Mouse (Mus musculus) cerebellum, adult 2 months (tissue): ENCODE measurements at regions not wholly inside any gene's neighbourhood (a gene's known extent, or its start where the extent isn't known, plus 50 kb on each side); places are given as distances from the start of the nearest gene placed in this dataset.

ENCODE experiments used
- DNase-seq, 2 experiments: peaks; one replicate each; pipeline ENCODE4 v3.0.0; 2021
- H3K27ac ChIP-seq: fragments of 200-500 bp; 2 replicates; pipeline ENCODE4 v1.5.1; 2012; ENCODE audit warnings: low read length, control low read depth, inconsistent platforms; ENCODE audit not compliant: insufficient read depth
- H3K27me3 ChIP-seq: fragments of 200-500 bp; 2 replicates; pipeline ENCODE4 v1.6.1; 2012; ENCODE audit warnings: inconsistent platforms, mild to moderate bottlenecking, low read length, moderate library complexity; ENCODE audit not compliant: control insufficient read depth, insufficient read depth
- H3K4me1 ChIP-seq: fragments of 200-500 bp; 2 replicates; pipeline ENCODE4 v1.6.1; 2011; ENCODE audit warnings: low read length; ENCODE audit not compliant: control insufficient read depth, insufficient read depth
- H3K4me3 ChIP-seq: fragments of 200-500 bp; replicated peaks from 2 replicates; pipeline ENCODE3; 2011; ENCODE audit warnings: mild to moderate bottlenecking, low read depth, low read length, control low read depth; ENCODE audit not compliant: insufficient read depth
- CTCF ChIP-seq: fragments of 200-500 bp; IDR thresholded peaks from 2 replicates; pipeline ENCODE4 v1.5.1; 2011; ENCODE audit warnings: low read depth, mild to moderate bottlenecking, control low read depth, low read length, moderate library complexity, borderline replicate concordance; ENCODE audit not compliant: insufficient read depth
- POLR2A ChIP-seq: fragments of 200-500 bp; IDR thresholded peaks from 2 replicates; pipeline ENCODE4 v1.6.1; 2011; ENCODE audit warnings: low read length, control low read depth, borderline replicate concordance; ENCODE audit not compliant: insufficient read depth
- WGBS: fragments of 180-500 bp; shearing (Covaris S2); methylation state at CpG from one replicate; pipeline ENCODE4 v1.1.7; 2018; 5-methylcytosine and 5-hydroxymethylcytosine counted together

DNA sequence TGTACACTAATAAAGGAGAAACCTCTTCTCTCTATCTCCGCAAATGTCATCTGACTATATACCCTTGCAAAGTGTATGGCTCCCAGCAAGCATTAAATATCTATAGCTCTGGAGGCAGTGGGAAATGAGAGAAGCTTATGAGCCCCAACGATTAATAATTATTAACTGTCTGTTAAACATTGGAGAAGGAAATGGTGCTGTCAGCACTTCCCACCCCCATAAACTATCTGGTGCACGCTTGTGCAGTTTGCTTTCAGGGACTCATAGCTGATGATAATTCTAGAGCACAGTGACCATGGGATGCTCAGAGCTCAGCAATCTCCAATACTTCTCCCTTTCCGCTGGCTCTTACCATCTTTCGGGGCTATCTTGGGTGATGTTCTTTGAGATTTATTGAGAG lies 541.2 kb downstream of the Grxcr1 start:
- H3K4me1 ChIP-seq, result no peaks in the 10 kb centered on the region
- H3K27me3 ChIP-seq, result no peaks in the 10 kb centered on the region
- TF ChIP-seq CTCF, result no peak
- no peak for TF ChIP-seq POLR2A
- WGBS, result 96% methylated on average over 5 of the region's 5 CpGs
- H3K27ac ChIP-seq, result no peak overlapping the region
- no peak for DNase-seq
- no peak overlapping the region for H3K4me3 ChIP-seq

DNA sequence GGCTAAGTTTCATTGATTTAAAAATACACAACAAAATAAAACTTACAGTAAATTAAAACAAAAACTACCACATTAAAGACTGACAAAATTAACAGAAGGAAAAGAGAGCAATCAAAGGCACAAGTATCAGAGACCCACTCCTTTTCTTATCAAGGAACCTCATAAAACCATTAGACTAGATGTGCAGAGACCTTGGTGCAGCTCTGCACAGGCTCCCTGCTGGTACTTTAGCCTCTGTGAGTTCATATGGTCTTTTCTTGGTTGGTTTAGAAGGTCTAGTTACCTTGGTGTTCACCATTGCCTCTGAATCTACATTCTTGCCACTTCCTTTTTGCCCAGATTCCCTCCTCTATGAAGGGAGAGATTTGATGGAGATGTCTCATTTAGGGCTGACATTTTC lies 544.2 kb downstream of the Grxcr1 start:
- no peaks in the 10 kb centered on the region for H3K4me1 ChIP-seq
- H3K27me3 ChIP-seq, result no peaks in the 10 kb centered on the region
- no peak for DNase-seq
- TF ChIP-seq CTCF, result no peak
- TF ChIP-seq POLR2A, result no peak
- H3K27ac ChIP-seq, result no peak overlapping the region
- H3K4me3 ChIP-seq, result no peak overlapping the region

DNA sequence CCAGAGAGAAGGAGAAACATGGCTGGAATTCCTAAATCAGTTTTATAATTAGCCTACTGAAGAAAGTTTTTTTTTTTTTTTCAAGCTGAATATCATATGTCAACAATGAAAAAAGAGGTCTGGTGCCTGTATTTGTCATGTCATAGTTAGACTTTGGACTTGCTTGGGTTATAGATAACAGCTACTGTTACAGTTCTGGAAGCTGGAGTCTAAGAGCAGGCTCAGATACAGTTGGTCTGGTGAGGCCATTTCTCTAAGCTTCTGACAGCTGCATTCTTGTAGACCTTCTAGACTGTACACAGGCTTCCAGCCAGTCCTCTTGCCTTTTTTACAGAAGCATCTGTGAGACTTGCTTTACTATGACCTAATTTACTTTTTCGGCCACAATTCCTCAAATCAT lies 546.9 kb downstream of the Grxcr1 start:
- WGBS, result 86% methylated on average over 1 of the region's 1 CpGs
- TF ChIP-seq POLR2A, result no peak
- no peak for TF ChIP-seq CTCF
- no peaks in the 10 kb centered on the region for H3K27me3 ChIP-seq
- H3K4me3 ChIP-seq, result no peak overlapping the region
- no peak for DNase-seq
- no peak overlapping the region for H3K27ac ChIP-seq
- no peaks in the 10 kb centered on the region for H3K4me1 ChIP-seq

DNA sequence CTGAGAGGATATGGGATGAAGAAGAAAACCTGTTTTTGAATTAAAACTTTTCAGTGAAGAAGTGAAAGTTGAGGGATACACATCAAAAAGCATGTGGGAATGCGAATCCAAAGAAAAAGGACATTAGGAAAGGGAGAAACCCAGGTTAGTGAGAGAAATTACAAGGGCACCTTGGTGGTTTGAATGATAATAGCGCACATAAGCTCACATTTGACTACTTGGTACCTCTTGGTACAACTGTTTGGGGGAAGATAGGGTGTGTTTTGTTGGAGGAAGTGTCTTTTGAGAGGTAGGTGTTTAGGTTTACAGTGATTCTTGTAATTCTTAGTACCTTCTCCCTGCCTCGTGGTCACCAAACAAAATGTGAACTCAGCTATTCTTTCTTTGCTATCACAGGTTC lies 560.8 kb downstream of the Grxcr1 start:
- no peak overlapping the region for H3K27ac ChIP-seq
- no peak overlapping the region for H3K4me3 ChIP-seq
- no peaks in the 10 kb centered on the region for H3K4me1 ChIP-seq
- no peak for TF ChIP-seq CTCF
- 84% methylated on average over 3 of the region's 3 CpGs for WGBS
- DNase-seq, result no peak
- H3K27me3 ChIP-seq, result no peaks in the 10 kb centered on the region

DNA sequence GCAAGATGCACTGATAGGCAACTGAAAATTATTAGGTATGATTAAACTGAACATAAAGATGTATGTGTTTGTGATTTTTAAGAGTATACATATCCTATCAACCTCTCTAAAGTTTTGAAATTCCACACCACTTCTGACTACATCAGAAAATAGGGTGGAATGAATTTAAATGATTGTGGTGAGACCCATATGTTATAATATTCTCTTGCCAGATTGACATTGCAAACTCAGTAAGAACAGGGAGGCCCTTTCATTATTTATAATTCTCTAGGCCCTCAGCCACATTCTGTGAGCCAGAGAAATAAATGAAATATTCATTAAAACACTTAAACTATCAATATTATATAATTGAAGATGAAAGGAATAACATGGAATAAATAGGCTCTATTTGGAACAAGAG lies 586.8 kb downstream of the Grxcr1 start:
- no peak overlapping the region for H3K4me3 ChIP-seq
- H3K27ac ChIP-seq, result no peak overlapping the region
- peaks cover 4% of the 10 kb centered on the region; the same call in 1 of the 2 replicates for H3K4me1 ChIP-seq
- TF ChIP-seq POLR2A (no peak), CTCF (no peak)
- peak in 1 of 2 experiments; percentile 20 for DNase-seq
- H3K27me3 ChIP-seq, result no peaks in the 10 kb centered on the region

DNA sequence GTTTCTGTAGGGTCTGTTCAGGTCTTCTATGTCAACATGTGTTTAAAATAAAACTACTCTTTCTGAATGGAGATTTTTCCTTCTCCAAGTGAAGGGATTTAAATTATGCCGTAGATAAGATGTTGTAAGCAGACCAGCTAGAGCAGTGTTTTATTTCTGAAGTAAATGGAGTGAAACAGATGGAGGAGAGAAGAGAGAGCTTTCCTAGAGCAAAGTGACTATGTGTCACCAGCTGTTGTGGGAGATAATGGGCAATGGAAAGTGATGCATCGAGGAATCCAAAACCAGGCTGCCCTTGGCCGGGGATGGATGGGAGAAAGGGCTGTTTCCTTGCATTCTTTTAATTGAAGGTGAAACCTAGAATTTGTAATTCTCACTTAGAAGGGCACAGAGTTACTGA lies 603.8 kb downstream of the Grxcr1 start:
- H3K27me3 ChIP-seq, result no peaks in the 10 kb centered on the region
- no peak overlapping the region for H3K4me3 ChIP-seq
- DNase-seq, result no peak
- H3K4me1 ChIP-seq, result no peaks in the 10 kb centered on the region
- TF ChIP-seq POLR2A (no peak), CTCF (no peak)
- no peak overlapping the region for H3K27ac ChIP-seq
- whole genome bisulfite sequencing, result 86% methylated on average over 3 of the region's 3 CpGs

DNA sequence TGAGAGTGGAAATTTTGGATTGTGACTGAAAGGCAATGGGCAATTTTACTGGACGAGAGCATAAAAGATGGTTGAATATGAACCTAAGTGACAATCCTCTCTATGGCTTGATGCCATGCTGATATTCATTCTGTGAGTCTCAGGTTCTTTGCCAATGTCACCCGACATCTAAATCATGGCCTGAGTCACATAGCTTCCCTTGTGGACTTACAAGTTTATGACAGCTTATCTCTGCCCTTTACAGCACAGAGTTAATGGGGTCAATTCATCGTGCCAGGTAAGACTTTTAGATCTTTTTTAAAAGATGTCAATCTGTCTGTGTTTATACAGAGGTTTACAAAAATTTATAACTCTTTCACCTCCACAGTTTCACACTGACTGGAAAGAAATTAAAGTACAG lies 641.2 kb downstream of the Grxcr1 start:
- DNase-seq, result no peak
- no peak for TF ChIP-seq POLR2A
- 48% methylated on average over 3 of the region's 3 CpGs for WGBS
- no peaks in the 10 kb centered on the region for H3K27me3 ChIP-seq
- no peak overlapping the region for H3K27ac ChIP-seq
- H3K4me3 ChIP-seq, result no peak overlapping the region
- H3K4me1 ChIP-seq, result no peaks in the 10 kb centered on the region

DNA sequence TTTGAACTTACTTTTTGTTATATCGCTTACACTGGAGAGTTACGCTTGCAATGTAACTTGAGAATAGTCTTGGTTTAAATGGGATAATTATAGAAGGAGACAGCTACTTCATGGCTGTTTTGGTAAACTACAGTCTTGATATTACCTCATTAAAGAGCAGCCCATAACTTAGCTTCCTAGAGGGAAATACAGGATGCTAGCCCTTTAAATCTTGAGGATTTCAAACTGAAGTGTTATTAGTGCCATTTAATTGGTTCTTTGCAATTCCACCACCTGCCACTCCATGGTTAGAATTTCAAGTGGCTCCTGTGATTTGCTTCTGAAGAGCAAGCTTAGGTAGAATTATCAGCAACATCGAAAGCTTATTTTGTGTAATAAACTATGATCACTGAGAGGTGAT lies 640.1 kb downstream of the Kctd8 start:
- Histone ChIP-seq H3K4me3 (no peak overlapping the region), H3K27me3 (no peaks in the 10 kb centered on the region), H3K4me1 (no peaks in the 10 kb centered on the region), H3K27ac (no peak overlapping the region)
- DNase-seq, result no peak
- no peak for TF ChIP-seq CTCF
- TF ChIP-seq POLR2A, result no peak
- WGBS, result 89% methylated on average over 3 of the region's 3 CpGs
